Mouse (Mus musculus): ENCODE results near the gene Ift140.

GRCm38 (mm10) chr17:24994721-24995120 lies 21.2 kb upstream of the Ift140 start:
- TF ChIP-seq POLR2A (IDR thresholded peaks at IDR 0.05; ENCODE audit: low read depth, low read length) (no peak), CTCF (conservative IDR thresholded peaks at IDR 0.05; ENCODE audit: insufficient read depth, insufficient read length, low read depth, low read length) (no peak)

Measured in kidney, adult 2 months (tissue).